Mouse (Mus musculus): Measurements from ENCODE around the gene Stpg1.

DNA sequence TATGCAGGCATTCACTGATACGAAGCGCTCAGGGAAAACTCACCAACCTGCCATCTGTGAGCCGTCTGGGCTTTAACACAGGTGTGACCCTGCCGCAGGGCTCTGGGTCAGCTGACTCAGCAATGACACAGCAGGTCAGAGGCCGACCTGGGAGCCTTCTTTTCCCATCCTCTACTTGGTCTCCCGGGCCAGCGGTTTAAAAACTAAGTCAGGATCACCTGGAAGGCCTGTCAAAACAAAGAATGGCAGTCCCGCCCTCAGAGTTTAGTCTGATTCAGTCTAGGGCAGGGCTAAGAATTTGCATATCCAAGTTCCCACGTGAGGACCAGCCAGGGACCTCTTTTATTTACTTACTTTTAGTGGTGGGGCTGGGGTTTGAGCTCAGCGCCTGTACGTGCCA is 74.6 kb downstream of the Stpg1 start:
- no peak for TF ChIP-seq CTCF (IDR thresholded peaks at IDR 0.05; ENCODE audit: low read depth)
- no peak for TF ChIP-seq EP300 (IDR thresholded peaks at IDR 0.05; ENCODE audit: low read depth)

All from heart, postnatal 0 days (tissue).